Mouse (Mus musculus): ENCODE results near the gene Utp3.

- no peak for TF ChIP-seq CTCF (IDR thresholded peaks at IDR 0.05; ENCODE audit: control insufficient read depth, insufficient read depth, low read length)
- no peak for TF ChIP-seq POLR2A (IDR thresholded peaks at IDR 0.05; ENCODE audit: borderline replicate concordance, control insufficient read depth, low read depth, low read length)
Measured at GRCm38 (mm10) chr5:88562863-88563780, 8.9 kb downstream of the Utp3 start.
